In genomic region chr19:28677728-28678438, GRCm38 (mm10) we compare ENCODE assay signal across 7 mouse cellular contexts. TPM values are rescaled to one million over a fixed set of nuclear protein-coding genes. Genes with fewer than 3 reads are reported as not detected.
DNase-seq lines count a peak whose midpoint lies in the region; ATAC-seq and TF ChIP-seq lines count a peak whose summit lies in the region.

No protein-coding gene starts in this region.

- TF ChIP-seq EP300 in ES-Bruce4 (IDR thresholded peaks at IDR 0.05; ENCODE audit: insufficient read depth, low read depth, low read length) = peak; percentile 48

- peak; percentile 45 for DNase-seq in adrenal gland, adult 8-10 months
- peak; percentile 34 for DNase-seq in gastrocnemius, adult 18-20 months (ENCODE audit: low spot score)
- peak; percentile 57 for DNase-seq in naive thymus-derived CD4-positive, alpha-beta T cell, adult 2 months (ENCODE audit: low read depth)
- peak; percentile 67 to 69 for DNase-seq in thymus, postnatal 36 days

- no peaks in the 10 kb centered on the region for H3K9me3 ChIP-seq in ES-Bruce4 (replicated peaks; ENCODE audit: control insufficient read depth, insufficient read depth, low read length, poor library complexity, severe bottlenecking)
- H3K9me3 ChIP-seq in hindbrain, embryonic 15.5 days = no peaks in the 10 kb centered on the region
- no peaks in the 10 kb centered on the region for H3K9me3 ChIP-seq in liver, embryonic 12.5 days (replicated peaks)

- H3K27ac ChIP-seq in ES-Bruce4 (ENCODE audit: insufficient read depth, low read length) = no peak overlapping the region
- H3K27ac ChIP-seq in hindbrain, embryonic 15.5 days (replicated peaks) = no peak overlapping the region
- no peak overlapping the region for H3K27ac ChIP-seq in liver, embryonic 12.5 days

- WGBS in hindbrain, embryonic 15.5 days = under 1% methylated on average over 31 of the region's 32 CpGs
- 2% methylated on average over 31 of the region's 32 CpGs for WGBS in liver, embryonic 12.5 days (ENCODE audit: insufficient replicate concordance)

- peak overlapping the region; percentile 88 for H3K4me2 ChIP-seq in hindbrain, embryonic 15.5 days
- peak overlapping the region; percentile 76 for H3K4me2 ChIP-seq in liver, embryonic 12.5 days

- peaks cover 2% of the 10 kb centered on the region for H3K4me1 ChIP-seq in ES-Bruce4 (ENCODE audit: control insufficient read depth, insufficient read depth, low read length)
- H3K4me1 ChIP-seq in hindbrain, embryonic 15.5 days (replicated peaks) = peaks cover 33% of the 10 kb centered on the region
- peaks cover 12% of the 10 kb centered on the region; the same call in 1 of the 2 replicates for H3K4me1 ChIP-seq in liver, embryonic 12.5 days

- H3K36me3 ChIP-seq in ES-Bruce4 (ENCODE audit: control insufficient read depth, insufficient read depth, low read length, poor library complexity, severe bottlenecking) = no peaks in the 10 kb centered on the region
- no peaks in the 10 kb centered on the region for H3K36me3 ChIP-seq in hindbrain, embryonic 15.5 days
- H3K36me3 ChIP-seq in liver, embryonic 12.5 days = no peaks in the 10 kb centered on the region

- no peak for ATAC-seq in hindbrain, embryonic 15.5 days (ENCODE audit: low FRiP score, low read depth)
- ATAC-seq in liver, embryonic 12.5 days = 0 out of 2 replicates have a peak, but pooled peaks have one; percentile 13

- TF ChIP-seq CTCF in ES-Bruce4 (IDR thresholded peaks at IDR 0.05; ENCODE audit: low read depth, low read length) = no peak

- H3K9ac ChIP-seq in ES-Bruce4 (ENCODE audit: low read depth, poor library complexity, severe bottlenecking) = peak overlapping the region; percentile 26; the same call in 1 of the 2 replicates
- H3K9ac ChIP-seq in hindbrain, embryonic 15.5 days = 0 out of 2 replicates have a peak overlapping the region, but pooled peaks have one; percentile 19
- H3K9ac ChIP-seq in liver, embryonic 12.5 days = no peak overlapping the region

- H3K4me3 ChIP-seq in ES-Bruce4 (ENCODE audit: low read depth, low read length) = peak overlapping the region; percentile 73
- H3K4me3 ChIP-seq in hindbrain, embryonic 15.5 days = peak overlapping the region; percentile 51
- peak overlapping the region; percentile 52 for H3K4me3 ChIP-seq in liver, embryonic 12.5 days

- peaks cover 10% of the 10 kb centered on the region; the same call in 1 of the 2 replicates for H3K27me3 ChIP-seq in ES-Bruce4 (ENCODE audit: control insufficient read depth, insufficient read depth, low read length, poor library complexity, severe bottlenecking)
- peaks cover 28% of the 10 kb centered on the region for H3K27me3 ChIP-seq in hindbrain, embryonic 15.5 days
- H3K27me3 ChIP-seq in liver, embryonic 12.5 days (replicated peaks) = peaks cover 55% of the 10 kb centered on the region

- no peak for TF ChIP-seq POLR2A in ES-Bruce4 (IDR thresholded peaks at IDR 0.05; ENCODE audit: insufficient read depth, low read length)

RNA-seq across cellular contexts. Expression of gene Glis3, which starts 2.0 kb away (rescaled TPM):
- polyA plus RNA-seq in ES-Bruce4 (2011; ENCODE audit: insufficient read depth, insufficient read length, low read depth, missing spikeins) = 5.2 and 5.5 TPM in 2 replicates
- total RNA-seq in adrenal gland, adult 8-10 months (2022) = 10 to 100 TPM in 3 of 4 experiments, 1 to 10 TPM in 1; 9.5 to 21.1 (median 14.6) TPM
- total RNA-seq in gastrocnemius, adult 18-20 months (2021) = under 1 TPM; 0.48 to 0.55 TPM
- 3.6 and 3.8 TPM in 2 replicates for polyA plus RNA-seq in hindbrain, embryonic 15.5 days (2015; fragmentation: Nextera tagmentation; extraction: Ambion mirVana)
- polyA plus RNA-seq in liver, embryonic 12.5 days (2016; fragmentation: Nextera tagmentation; extraction: Ambion mirVana) = 0.39 and 0.44 TPM in 2 replicates
